Mouse (Mus musculus) liver, embryonic 15.5 days (tissue): ENCODE data around the gene Cdk15. TPM values are rescaled to one million over a fixed set of nuclear protein-coding genes. Genes with fewer than 3 reads are reported as not detected.

Experiments
- ATAC-seq: fragments of 200-750 bp; cut with Nextera tagmentation; 2 replicates; pipeline ENCODE4 v1.8.0; 2017; ENCODE audit warnings: moderate number of reproducible peaks, mild to moderate bottlenecking, moderate library complexity; ENCODE audit not compliant: insufficient read depth
- H3K27ac ChIP-seq: fragments of 300-500 bp; sonication (generic); replicated peaks from 2 replicates; pipeline ENCODE4 v1.5.1; 2015; ENCODE audit warnings: mild to moderate bottlenecking, inconsistent platforms
- H3K27me3 ChIP-seq: fragments of 300-500 bp; sonication (generic); 2 replicates; pipeline ENCODE4 v1.6.1; 2015; ENCODE audit warnings: mild to moderate bottlenecking, inconsistent platforms
- H3K36me3 ChIP-seq: fragments of 300-500 bp; sonication (generic); replicated peaks from 2 replicates; pipeline ENCODE4 v1.6.1; 2015; ENCODE audit warnings: moderate library complexity, mild to moderate bottlenecking, inconsistent platforms
- H3K4me1 ChIP-seq: fragments of 300-500 bp; sonication (generic); replicated peaks from 2 replicates; pipeline ENCODE4 v1.6.1; 2015; ENCODE audit warnings: inconsistent platforms
- H3K4me2 ChIP-seq: fragments of 300-500 bp; sonication (generic); 2 replicates; pipeline ENCODE4 v1.6.1; 2015; ENCODE audit warnings: moderate library complexity, mild to moderate bottlenecking, inconsistent platforms
- H3K4me3 ChIP-seq: fragments of 300-500 bp; sonication (generic); replicated peaks from 2 replicates; pipeline ENCODE4 v1.5.1; 2015; ENCODE audit warnings: mild to moderate bottlenecking, inconsistent platforms
- H3K9ac ChIP-seq: fragments of 300-500 bp; sonication (generic); 2 replicates; pipeline ENCODE4 v1.6.1; 2015; ENCODE audit warnings: moderate library complexity, mild to moderate bottlenecking, inconsistent platforms
- H3K9me3 ChIP-seq: fragments of 300-500 bp; sonication (generic); replicated peaks from 2 replicates; pipeline ENCODE4 v1.6.1; 2016; ENCODE audit warnings: inconsistent platforms
- WGBS: fragments of 180-500 bp; shearing (Covaris S2); methylation state at CpG from one replicate; pipeline ENCODE4 v1.1.7; 2015; ENCODE audit warnings: mixed read lengths; ENCODE audit not compliant: insufficient replicate concordance; 5-methylcytosine and 5-hydroxymethylcytosine counted together
- polyA plus RNA-seq: library from polyadenylated mRNA; unstranded; fragments of >200 nt; fragmentation: Nextera tagmentation; extraction: Ambion mirVana; gene quantifications from 2 replicates; pipeline ENCODE4 v1.2.1, GENCODE M21; 2015

Gene Cdk15
- polyA plus RNA-seq, 1 experiment from 2014 or later = not detected

DNA sequence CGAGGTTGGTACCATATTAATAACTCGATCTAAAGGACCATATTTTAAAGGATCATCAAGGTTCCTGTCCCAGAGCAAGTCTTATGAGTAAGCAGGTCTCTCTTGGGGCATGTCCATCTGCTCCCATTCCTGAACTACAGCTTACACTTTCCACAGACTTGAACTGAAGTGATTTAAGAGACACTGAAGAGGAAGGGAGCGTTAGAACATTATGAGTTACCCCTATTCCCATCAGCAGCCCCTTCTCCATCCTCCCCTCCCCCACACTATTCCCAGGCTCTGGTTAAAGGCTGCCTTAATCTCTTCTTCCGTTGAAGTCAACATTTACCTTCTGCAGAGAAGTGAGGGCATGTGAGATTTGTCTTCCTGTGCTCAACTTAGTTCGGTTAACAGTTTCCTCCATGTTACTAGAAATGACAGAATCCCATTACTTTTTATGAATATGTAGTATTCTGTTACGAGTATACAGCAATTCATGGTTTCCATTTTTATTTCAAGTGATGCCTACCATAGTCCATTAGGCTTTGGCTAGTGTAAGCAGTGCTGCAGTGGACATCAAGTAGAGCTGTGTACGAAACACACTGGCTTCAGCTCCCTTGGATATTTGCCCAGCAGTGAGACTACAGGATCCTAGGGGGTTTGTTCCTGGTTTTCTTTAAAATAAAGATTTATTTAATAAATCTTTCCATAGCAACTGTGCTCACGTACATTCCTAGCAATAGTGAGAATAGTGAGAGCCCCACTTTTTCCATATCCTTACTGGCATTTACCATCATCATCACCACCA is 56.6 kb downstream of the Cdk15 start:
- ATAC-seq = no peak
- Histone ChIP-seq H3K27ac (no peak overlapping the region), H3K9ac (no peak overlapping the region), H3K4me3 (no peak overlapping the region), H3K27me3 (no peaks in the 10 kb centered on the region), H3K9me3 (no peaks in the 10 kb centered on the region), H3K4me1 (0 out of 2 replicates have a peak, but pooled peaks cover 7% of the 10 kb centered on the region), H3K4me2 (no peak overlapping the region), H3K36me3 (no peaks in the 10 kb centered on the region)
- WGBS = 51% methylated on average over 8 of the region's 8 CpGs

- 28% methylated on average over 5 of the region's 5 CpGs for WGBS
Measured at GRCm38 (mm10) chr1:59315057-59315807, 58.5 kb downstream of the Cdk15 start.

DNA sequence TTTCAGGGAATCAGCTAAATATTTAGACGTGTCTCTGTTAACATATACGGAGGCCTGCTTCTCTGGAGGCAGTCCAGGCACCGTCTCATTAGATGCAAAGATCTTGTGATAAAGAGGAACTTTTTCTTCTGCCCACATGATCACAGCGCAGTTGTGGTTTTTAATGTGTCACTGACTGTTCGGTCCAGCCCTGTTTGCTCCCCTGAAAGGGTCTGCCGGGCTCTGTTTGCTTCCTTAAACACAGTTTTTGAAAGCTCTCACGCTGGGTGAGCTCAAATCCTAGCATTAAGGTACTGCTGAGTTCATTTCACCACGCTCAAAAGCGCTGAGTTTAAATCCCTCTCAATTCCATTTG is 59.3 kb downstream of the Cdk15 start:
- 8% methylated on average over 9 of the region's 9 CpGs for WGBS
- Histone ChIP-seq H3K9ac (no peak overlapping the region), H3K27ac (no peak overlapping the region), H3K9me3 (no peaks in the 10 kb centered on the region), H3K4me1 (peaks cover 8% of the 10 kb centered on the region), H3K36me3 (no peaks in the 10 kb centered on the region), H3K27me3 (no peaks in the 10 kb centered on the region), H3K4me3 (no peak overlapping the region), H3K4me2 (peak overlapping the region; percentile 20; the same call in 1 of the 2 replicates)
- no peak for ATAC-seq

More at GRCm38 (mm10) chr1:59315057-59315807, 58.5 kb downstream of the Cdk15 start:
- Histone ChIP-seq H3K36me3 (no peaks in the 10 kb centered on the region), H3K4me2 (no peak overlapping the region), H3K4me1 (0 out of 2 replicates have a peak, but pooled peaks cover 7% of the 10 kb centered on the region), H3K27ac (no peak overlapping the region), H3K4me3 (no peak overlapping the region), H3K27me3 (no peaks in the 10 kb centered on the region), H3K9ac (no peak overlapping the region), H3K9me3 (no peaks in the 10 kb centered on the region)
- ATAC-seq = no peak

- Histone ChIP-seq H3K4me2 (peak overlapping the region; percentile 20; the same call in 1 of the 2 replicates), H3K4me1 (peaks cover 12% of the 10 kb centered on the region), H3K4me3 (no peak overlapping the region), H3K9ac (no peak overlapping the region), H3K36me3 (no peaks in the 10 kb centered on the region), H3K27me3 (no peaks in the 10 kb centered on the region), H3K9me3 (no peaks in the 10 kb centered on the region), H3K27ac (no peak overlapping the region)
- 11% methylated on average over 6 of the region's 6 CpGs for WGBS
- no peak for ATAC-seq
Measured at GRCm38 (mm10) chr1:59316386-59317051, 59.8 kb downstream of the Cdk15 start.

GRCm38 (mm10) chr1:59317397-59317796 is 60.7 kb downstream of the Cdk15 start:
- no peak overlapping the region for H3K9ac ChIP-seq
- no peaks in the 10 kb centered on the region for H3K9me3 ChIP-seq
- peaks cover 14% of the 10 kb centered on the region for H3K4me1 ChIP-seq
- ATAC-seq = no peak
- no peak overlapping the region for H3K27ac ChIP-seq
- H3K4me3 ChIP-seq = no peak overlapping the region
- H3K27me3 ChIP-seq = no peaks in the 10 kb centered on the region
- H3K4me2 ChIP-seq = no peak overlapping the region
- 81% methylated on average over 1 of the region's 1 CpGs for WGBS
- no peaks in the 10 kb centered on the region for H3K36me3 ChIP-seq

- H3K4me2 ChIP-seq = no peak overlapping the region
- H3K4me3 ChIP-seq = no peak overlapping the region
- no peaks in the 10 kb centered on the region for H3K27me3 ChIP-seq
- no peaks in the 10 kb centered on the region for H3K9me3 ChIP-seq
- H3K27ac ChIP-seq = no peak overlapping the region
- H3K4me1 ChIP-seq = peaks cover 17% of the 10 kb centered on the region
- 59% methylated on average over 5 of the region's 5 CpGs for WGBS
- ATAC-seq = no peak
- H3K9ac ChIP-seq = no peak overlapping the region
- no peaks in the 10 kb centered on the region for H3K36me3 ChIP-seq
Measured at GRCm38 (mm10) chr1:59318878-59319277, 62.2 kb downstream of the Cdk15 start.

DNA sequence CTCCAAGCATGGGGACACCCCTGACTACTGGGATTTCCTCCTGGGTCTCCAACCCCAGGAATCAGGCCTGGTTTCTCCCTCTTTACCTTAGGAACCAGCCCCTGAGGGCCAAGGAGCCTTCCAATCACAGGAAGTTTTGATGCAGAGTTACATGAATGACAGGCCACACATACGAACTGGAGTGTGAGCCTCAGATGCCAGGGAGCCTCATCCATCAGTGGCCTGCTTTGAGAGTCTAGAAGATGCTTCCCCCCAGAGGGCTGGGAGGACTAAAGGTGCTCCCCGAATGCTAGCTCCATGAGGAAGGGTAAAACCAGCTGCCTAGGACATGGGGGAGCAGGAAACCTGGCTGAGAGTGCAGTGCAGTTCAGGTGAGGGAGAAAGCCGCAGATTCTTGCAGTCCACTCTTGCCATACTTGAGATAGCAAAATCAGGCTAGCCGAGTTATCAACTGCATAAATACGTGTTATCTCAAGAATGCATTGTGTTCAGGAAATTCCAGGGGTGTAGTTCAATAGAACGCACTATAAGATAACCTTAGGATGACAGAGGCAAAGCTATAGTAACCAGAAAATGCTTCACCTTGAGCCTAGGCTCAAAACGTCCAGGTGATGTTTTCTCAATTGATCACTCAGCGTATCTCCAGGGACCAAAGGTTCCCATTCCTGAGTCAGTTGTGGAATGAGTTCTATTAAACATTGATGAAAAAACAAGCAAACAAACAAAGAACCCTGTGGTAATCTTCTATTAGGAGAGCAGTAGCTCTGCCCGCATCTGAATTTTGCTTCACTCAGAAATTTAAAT is 64.6 kb downstream of the Cdk15 start:
- H3K4me2 ChIP-seq = no peak overlapping the region

GRCm38 (mm10) chr1:59321880-59322836 is 65.5 kb downstream of the Cdk15 start:
- Histone ChIP-seq H3K36me3 (no peaks in the 10 kb centered on the region), H3K4me2 (no peak overlapping the region), H3K27ac (peak overlapping the region; percentile 57), H3K9me3 (no peaks in the 10 kb centered on the region), H3K4me1 (peaks cover 10% of the 10 kb centered on the region), H3K27me3 (no peaks in the 10 kb centered on the region), H3K9ac (no peak overlapping the region), H3K4me3 (no peak overlapping the region)
- WGBS = 57% methylated on average over 9 of the region's 9 CpGs
- ATAC-seq = peak; percentile 71

More for the DNA sequence above, 64.6 kb downstream of the Cdk15 start:
- Histone ChIP-seq H3K9ac (no peak overlapping the region), H3K9me3 (no peaks in the 10 kb centered on the region), H3K4me3 (no peak overlapping the region), H3K27ac (peak overlapping the region; percentile 42; the same call in 1 of the 2 replicates), H3K4me1 (peaks cover 13% of the 10 kb centered on the region), H3K27me3 (no peaks in the 10 kb centered on the region), H3K36me3 (no peaks in the 10 kb centered on the region)
- WGBS = 31% methylated on average over 9 of the region's 9 CpGs
- ATAC-seq = peak; percentile 54; the same call in 1 of the 2 replicates

DNA sequence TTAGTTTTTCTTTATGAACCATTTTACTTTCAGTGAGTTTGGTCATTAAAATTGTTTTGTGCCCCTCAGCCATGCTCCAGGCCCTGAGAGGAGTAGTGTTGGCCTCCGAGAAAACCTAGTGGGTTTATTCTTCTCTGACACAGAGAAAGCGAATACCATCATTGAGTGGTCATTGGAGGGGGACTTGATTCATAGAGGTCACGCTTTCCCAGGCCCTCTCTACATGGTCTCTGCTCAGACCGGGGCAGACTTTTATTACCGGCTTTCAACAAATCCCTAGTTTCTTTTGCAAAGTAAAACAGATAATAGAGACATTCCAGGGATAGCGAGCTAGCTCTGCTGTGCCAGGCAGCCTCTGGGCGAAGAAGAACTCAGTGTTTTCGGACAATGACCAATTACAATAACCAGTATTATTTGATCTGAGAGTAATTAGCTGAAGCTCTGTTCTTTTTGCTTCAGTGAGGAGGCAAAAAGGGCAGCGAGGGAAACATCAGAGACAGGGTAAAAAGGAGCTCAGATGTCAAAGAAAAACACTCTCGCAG is 70.2 kb downstream of the Cdk15 start:
- no peak overlapping the region for H3K9ac ChIP-seq
- H3K27me3 ChIP-seq = no peaks in the 10 kb centered on the region
- no peak overlapping the region for H3K4me3 ChIP-seq
- H3K36me3 ChIP-seq = no peaks in the 10 kb centered on the region
- no peak overlapping the region for H3K27ac ChIP-seq
- ATAC-seq = no peak
- 63% methylated on average over 10 of the region's 10 CpGs for WGBS
- no peaks in the 10 kb centered on the region for H3K9me3 ChIP-seq
- no peak overlapping the region for H3K4me2 ChIP-seq
- H3K4me1 ChIP-seq = 0 out of 2 replicates have a peak, but pooled peaks cover 5% of the 10 kb centered on the region
